Mouse (Mus musculus) right cerebral cortex, postnatal 10 days (tissue): ENCODE data around the gene Htra3.

ENCODE experiments used
- DNase-seq, 2 experiments: peaks; one replicate each; pipeline ENCODE4 v3.0.0; 2021; ENCODE audit warnings: low spot score in 2 of 2

The Htra3 gene

DNA sequence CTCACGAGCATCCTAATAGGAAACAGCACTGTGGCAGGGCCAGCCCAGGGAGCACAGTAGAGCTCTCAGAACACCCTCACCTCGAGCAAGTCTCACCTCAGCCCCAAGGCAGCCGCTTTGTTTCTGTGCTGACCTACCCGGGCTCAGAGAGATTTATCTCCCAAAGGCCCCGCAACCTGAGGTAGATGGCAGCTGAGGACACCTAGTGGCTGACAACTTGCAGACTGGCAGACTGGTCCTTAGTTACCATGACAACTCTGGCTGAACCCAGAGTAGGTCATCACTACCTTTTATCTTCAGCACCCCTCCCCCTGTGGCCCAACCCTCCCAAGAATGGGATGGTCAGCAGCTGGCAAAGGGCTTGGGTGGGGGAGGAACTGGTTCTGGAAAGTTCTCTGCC is 16.2 kb upstream of the Htra3 start:
- DNase-seq: peak in 1 of 2 experiments; percentile 33

DNA sequence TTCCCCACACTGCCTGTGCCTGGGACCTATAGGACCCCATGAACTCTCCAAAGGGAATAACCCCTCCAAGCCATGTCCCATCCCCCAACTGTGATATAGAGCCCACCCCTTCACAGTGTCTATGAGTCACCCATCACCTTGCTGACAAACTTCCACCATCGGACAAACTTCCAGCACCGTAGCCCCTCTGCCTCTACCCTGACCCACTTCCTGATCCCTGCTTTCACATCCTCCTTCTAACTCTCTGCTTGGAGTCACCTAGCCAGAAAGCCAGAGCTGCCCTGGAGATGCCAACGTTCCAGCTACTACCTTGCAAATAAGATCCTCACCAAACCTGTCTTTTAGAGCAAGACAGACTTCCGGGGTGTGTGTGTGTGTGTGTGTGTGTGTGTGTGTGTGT is 14.1 kb upstream of the Htra3 start:
- DNase-seq: no peak

DNA sequence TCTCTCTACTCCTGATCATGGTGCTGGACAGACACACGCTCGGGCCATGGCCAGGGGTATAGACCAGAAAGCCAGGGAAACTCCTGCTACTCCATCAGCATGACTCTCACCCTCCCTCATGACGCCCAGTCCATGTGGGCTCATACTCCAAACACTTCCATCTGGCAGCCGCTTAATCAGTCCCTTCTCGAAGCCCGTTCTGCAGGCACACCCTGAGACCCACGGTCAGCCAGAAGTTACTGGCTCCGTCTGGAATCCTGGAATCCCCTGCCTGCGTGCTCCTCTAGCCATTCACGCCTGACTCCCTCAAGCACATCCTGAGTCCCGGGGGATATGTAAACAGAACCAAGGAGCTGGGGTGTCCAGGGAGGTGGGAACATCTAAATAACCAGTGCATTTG is 11.7 kb upstream of the Htra3 start:
- no peak for DNase-seq

DNA sequence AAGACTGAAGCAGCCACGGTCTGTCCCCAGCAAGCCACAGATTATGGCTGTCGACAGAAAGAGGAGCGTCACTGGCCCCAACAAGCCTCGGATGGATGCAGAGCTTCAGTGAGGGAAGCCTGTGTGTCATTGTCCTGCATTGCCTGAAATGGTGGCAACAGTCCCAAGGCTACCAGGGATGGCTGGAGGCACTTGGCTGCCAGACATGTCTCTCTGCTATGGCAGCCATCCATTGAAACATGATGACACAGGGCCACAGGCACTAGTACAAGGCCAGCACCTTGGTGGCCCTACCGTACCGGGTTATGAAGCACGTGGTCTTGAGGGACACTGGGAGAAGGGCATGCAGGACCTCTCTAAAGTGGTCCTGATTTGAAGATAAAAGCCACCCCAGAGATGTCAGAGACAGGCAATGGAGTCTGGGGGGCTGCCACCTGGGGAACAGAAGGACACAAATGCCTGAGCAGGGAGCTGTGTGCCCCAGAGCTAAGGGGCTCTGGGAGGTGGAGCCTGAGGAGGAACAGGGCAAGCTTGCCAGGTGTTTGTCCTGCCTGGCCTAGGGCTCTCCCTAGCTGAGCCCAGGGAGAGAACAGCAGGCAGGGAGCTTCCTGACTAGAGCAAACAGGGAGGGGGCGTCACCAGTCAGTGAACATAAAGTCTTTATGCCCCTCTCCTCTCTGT is 11.0 kb upstream of the Htra3 start:
- no peak for DNase-seq

DNA sequence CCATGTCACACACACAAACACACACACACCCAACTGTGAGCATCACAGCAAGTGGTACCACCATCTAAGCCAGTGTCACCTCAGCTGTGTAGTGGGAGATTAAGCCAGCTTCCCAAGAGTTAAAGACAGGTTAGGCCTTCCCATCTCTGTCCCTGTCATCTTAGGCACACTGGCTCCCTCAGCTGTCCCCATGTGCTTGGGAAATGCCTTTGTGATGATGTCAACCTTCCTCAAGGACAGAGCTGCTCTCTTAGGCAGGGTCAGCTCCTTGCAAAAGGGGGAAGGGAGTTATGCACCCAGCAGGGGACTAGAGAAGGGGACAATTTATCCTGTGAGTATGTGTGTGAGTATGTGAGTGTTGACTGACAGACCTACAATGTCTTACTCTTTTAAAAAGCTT is 9.8 kb upstream of the Htra3 start:
- DNase-seq: no peak

DNA sequence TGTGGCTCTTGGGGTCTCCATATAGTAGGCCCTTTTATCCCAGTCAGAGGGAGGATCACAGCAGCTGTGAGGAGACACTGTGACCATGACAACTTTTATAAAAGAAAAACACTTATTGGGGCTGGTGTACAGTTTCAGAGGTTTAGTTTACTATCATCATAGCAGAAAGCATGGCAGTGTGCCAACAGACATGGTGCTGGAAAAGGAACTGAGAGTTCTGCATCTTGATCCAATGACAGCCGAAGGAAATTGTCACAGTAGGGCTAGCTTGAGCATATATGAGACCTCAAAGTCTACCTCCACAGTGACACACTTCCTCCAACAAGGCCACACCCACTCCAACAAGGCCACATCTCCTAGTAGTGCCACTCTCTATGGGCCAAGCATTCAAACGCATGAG is 9.3 kb upstream of the Htra3 start:
- DNase-seq: no peak

DNA sequence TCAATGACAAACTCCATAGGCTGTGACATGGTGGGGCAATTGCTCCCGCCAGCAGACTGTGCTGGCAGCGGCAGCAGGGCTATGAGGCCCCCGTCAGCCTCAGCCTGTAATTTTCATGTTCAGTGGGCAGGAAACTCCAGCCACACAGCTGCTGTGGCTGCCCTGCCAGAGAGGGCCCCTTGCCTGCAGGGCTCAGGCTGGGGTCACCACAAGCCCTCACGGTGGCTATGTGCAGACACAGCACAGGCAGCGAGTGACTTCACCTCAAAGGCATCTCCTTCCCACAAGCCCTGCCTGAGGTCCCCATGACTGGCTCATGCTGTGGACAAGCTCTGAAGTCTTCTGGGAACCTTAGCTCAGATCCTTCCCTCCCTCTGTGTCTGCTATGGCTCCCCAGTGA is 7.5 kb upstream of the Htra3 start:
- no peak for DNase-seq

DNA sequence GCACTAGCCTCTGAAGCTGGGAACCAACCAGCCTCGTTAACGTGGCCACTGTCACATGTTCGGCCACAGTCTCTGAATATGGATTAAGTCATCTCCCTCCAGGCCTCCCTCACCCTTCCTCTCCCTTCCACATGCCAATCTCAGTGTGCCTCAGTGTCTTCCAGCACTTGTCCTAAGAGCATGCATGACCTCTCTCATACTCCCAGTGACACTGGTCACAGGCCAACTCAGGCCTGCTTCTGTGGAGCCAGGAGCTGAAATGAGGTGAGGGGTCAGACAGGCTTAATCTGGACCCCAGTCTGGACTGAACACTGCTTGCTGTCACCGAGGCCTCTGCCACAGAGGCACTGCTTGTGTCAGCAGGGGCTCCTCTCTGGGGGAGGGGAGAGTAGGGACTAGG is 6.8 kb upstream of the Htra3 start:
- DNase-seq: no peak

DNA sequence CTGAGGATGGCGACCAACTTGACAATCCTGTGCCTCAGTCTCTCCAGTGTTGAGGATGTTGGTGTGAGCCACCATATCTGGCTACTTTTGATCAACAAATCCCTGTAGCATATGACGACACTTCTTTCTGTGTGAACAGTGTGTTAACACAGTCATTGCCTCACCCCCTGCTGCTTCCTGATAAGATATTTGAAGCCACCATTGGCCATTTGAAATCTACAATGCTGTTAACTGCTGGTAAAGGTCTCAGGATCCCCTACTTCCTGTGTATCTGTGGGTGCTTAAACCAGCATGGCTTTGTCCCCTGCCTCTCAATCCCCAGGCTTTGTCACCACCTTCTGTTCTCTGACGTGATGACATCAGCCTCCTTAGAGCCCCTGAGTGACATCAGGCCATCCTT is 5.5 kb upstream of the Htra3 start:
- no peak for DNase-seq

DNA sequence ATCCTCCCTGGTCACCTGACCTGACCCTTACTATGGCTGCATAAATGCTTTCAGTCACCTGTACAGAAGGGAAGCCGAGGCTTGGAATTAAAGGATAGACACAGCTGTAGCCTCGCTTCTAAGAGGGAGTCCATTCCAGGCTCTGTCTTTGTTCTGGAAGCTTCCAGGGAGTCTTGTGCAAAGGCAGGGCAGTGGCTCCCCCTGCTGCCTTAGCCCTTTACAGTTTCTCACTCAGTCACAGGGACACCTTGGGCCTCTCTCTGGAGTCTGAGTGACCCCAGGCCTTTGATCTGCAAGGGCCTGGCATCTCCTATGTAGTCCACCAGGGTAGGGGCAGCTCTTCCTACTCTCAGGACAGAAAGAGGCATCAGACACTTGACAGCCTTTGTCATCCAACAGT is 1.4 kb upstream of the Htra3 start:
- peak; percentile 51 to 64 for DNase-seq

DNA sequence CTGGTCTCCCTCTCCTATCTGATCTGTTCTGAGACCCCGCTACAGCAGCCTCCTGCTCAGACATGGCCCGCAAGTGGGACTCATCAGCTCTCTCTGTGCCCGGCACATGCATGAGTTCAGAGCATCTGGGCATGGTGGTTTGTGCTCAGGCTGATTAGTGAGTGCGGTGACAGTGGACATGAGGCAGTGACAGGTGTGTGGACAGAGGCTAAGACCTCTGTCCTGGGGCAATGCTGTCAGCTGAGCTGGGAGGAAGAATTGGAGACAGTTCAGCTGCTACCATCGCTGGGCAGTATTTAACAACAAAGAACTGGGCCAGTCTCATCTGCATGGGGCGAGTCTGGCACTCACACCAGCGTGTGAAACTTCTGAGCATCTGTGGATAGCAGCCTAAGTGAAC is 2.6 kb downstream of the Htra3 start:
- no peak for DNase-seq

DNA sequence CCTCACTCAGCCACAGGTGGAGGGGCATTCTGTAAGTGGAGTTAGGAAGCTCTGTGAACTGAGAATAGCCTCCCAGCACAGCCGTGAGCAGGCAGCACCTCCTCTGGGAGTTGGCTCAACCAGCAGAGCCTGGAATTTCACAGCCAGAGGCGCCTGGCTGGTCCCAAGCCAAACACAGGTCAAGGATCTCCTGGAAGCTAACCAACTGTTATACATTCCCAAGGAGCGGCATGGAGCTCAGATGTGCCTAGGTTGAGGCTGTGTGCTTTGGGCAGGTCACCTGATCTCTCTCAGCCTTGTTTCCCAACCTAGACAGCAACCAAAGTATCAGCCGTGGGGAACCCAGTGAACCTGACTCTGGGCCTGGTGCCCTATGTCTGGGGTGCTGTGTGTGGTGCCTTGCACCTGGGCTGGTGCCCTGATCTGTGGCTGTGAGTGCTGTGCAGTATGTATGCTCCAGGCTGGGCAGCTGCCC is 5.5 kb downstream of the Htra3 start:
- DNase-seq: peak in 1 of 2 experiments; percentile 37

DNA sequence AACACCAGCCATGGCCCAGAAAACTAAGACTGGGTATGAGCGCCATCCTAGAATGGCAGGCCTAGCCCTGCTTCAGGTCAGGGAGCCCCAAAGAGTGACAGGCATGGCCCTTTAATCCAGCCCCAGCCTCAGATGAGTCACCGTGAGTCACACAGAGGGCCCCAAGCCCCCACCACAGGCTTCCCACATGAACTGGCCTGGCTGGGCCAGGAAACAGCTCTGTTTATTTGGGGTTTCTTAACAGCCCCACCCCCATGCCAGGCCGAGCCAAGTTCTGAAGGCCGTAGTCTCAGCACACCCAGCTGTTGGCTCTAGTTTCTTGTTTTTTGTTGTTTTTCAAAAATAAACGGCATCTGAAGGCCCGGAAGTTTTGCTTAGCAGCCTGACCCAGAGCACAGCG is 6.5 kb downstream of the Htra3 start:
- peak; percentile 71 to 81 for DNase-seq

DNA sequence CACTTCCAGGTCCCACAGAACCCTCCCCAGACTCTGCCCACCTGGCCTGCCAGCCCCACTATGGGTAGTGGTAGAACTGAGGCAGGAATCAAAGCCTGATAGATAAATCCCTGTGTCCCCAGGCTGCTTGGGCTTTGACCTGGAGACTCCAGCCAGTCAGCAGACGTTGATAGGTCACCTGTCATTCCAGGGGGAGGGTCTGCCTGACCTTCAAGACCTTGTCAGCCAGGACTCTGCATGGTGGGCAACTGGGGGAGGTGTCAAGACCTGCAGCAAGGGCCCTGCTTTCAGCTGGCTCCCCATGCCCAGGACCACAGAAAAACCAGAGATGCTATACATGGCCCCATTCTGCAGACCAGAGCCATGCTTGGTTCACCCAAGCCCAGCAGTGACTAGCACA is 7.0 kb downstream of the Htra3 start:
- no peak for DNase-seq

DNA sequence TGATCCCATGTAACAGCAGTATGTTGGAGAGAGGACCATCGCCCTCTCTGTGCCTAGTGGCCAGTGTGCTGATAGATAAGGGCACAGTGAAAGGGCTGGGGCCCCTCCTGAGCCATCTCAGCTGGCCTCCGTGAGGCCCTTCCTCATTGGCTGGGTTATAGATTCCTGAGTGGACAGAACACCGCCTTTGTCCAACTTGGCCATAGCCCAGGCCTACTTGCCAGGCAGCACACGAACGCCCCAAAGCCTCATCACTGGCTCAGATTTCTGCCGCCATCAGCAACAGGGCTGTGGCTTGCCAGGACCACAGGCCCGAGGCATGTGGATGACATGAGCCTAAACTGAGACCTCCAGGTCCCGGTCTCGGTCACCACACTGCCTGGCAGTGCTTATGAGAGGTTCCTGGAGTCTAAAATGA is 8.1 kb downstream of the Htra3 start:
- peak; percentile 83 to 88 for DNase-seq

DNA sequence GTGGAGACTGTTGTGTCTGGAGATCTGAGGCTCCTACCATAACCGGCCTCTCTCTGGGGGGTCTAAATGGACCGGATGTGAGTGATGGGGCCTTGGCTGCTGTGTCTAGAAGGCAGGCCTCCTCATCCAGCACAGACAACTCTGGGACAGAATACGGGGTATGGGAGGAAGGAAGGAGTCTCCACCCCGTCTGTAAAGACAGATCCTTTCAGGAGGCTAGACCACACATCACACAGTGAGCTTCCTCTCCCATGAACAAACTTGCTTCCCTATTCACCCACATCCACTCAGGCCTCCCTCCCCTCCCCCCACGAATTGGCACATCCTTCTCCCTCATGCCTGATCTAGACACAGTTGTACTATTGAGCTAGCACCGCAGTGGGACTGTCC is 9.2 kb downstream of the Htra3 start:
- peak; percentile 64 to 72 for DNase-seq

DNA sequence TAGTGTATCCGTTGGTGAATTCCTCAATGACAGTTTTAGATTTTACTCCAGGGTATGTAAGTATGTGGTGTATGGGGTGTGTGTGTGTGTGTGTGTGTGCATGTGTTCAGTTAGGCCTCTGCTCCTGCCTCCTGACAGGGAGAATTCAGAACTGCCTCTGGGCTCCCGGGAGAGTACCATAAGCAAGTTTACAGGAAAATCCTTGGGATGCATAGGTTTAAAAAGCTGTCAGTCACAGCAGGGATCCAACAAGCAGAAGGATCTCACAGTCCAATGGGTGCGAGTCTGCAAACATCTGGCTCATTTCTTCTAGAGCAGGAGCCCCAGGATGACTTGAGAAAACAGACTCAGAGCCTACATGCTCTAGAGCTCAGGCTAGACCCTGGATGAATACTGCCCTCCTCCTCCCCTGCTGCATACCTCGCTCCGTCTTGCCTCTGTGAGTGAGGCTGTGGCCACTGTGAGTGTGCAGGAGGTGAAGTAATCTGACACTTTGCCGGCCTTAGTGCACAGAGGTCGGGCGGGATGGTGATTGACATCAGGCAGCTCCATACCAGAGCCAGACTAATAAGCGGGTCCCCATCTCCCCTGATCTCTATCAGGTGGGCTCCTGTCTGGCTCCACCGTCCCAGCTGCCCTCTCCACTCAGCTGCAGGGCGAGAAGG is 9.7 kb downstream of the Htra3 start:
- no peak for DNase-seq

DNA sequence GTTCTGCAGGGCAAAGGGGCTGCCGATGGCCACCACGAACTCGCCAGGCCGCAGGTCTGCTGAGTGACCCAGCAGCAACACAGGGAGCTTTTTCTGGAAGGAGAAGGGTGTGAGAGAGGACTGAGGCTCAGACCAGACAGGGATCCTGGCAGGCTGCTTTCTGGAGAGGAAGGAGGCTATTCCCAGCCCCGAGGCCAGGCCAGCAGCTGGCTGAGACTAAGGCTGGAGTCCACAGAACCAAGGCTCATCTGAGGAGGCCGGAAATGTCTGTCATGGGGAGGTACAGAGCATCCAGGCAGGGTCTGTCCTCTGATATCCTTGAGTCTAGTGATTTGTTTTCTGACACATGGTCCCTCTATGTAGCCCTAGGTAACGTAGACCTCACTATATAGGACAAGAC is 13.4 kb downstream of the Htra3 start:
- DNase-seq: no peak

DNA sequence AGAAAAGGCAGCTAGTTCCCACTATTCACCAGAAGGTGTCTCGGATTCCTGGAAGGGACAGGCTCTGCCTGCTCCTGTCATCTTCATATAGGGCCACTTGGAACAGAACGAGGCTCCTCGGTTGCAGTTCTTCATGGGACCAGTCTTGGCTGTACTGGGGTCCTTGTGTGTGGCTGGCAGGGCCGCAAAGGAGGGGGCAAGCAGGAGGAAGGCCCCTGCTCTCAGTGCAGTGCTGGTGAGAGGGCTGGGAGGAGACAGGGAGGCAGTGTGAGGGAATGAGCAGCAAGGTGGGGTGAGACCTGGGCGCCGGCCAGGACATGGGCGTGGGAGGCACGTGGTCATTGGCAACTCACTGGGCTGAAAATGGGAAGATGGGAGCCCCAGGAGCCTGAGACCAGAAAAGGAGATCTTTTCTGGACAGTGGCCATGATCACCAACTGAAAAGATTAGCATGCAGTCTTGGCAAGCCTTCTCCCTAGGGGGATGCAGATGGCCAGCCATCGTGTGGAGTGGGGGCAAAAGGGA is 17.5 kb downstream of the Htra3 start:
- no peak for DNase-seq

DNA sequence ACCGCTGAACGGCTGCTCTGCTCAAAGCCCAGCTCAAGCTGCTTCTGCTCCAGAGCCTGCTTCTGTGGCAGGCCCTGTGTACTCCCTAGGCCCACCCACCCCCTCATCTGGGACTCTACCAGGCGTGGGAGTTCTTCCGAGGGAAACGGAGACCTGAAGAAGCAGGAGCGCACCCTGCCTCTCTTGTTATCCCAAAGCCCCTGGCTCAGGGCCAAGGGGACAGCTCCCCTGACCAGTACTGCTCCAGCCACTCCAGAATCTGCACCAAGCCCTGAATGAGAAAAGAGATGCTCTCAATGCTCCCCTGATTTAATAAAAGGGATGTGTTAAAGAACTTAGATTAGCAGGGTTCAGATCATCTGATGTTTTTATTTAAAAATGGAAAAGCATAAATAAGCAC is 18.4 kb downstream of the Htra3 start:
- no peak for DNase-seq

DNA sequence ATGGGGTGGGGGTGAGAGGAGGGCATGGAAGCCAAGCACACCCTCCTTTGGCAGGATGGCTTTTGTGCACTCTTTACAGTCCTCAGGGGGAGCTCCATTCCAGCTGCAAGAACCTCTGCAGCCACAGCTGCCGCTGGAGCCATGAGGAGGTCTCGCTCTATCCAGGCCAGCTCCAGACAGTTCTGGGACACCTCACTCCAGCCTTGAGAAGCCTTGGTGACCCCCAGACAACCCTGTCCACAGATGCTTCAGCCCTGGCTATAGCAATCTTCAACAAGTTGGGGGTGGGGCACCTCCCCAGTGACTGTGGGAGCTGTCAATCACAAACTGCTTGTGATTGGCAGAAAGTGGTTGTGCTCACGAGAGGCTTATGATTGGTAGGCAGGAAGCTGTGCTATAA is 20.1 kb downstream of the Htra3 start:
- DNase-seq: no peak

DNA sequence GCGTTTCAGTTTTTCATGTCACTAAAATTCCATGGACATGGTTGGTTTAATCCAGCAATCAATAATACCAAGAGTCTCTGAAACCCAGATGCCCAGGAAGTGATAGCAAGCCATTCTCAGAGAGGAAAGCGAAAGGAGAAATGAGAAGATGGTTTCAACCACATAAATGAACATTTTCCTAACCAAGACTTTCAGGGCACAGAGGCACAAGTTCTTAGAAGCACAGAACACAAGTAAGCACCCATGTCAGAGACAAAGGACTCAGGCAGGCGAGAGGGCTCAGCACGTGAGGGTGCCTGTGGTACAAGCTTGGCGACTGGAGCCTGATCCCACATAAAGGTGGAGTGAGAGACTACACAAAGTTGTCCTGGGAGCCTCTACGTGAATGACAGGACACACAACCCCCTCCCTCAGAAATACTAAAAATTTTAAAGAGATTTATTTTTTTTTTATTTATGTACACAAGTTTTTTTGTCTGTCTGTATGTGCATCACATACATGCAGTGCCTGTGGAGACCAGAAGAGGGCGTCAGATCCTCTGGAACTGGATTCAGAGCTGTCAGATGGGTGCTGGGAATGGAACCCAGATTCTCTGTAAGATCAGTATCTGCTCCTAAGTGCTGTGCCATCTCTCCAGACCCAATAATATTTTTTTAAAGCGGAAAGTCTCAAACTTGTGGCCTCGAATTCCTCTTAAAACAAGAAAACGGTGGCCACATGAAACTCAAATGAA is 23.7 kb downstream of the Htra3 start:
- DNase-seq: no peak
